Mouse (Mus musculus): ENCODE measurements at regions not wholly inside any gene's neighbourhood (a gene's known extent, or its start where the extent isn't known, plus 50 kb on each side); places are given as distances from the start of the nearest gene placed in this dataset.

DNA sequence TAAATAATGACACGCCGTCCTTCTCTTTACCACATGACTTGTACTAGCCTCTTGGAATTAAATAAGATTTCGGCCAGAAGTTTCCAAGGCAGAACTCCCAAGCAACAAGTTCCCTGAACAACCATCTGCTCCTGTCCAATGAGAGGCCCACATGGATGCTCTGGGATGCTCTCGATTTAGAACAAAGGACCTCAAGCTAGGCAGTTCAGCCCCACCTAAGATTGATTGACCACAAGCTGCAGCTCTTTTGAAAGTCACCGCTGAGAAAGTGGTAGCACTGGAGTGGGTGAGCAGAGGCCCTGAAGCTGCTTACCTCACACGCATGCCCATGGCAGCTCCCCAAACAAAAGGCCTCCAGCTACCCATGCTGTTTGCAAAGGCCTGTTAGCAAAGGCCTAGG lies 73.1 kb upstream of the Eomes start:
- no peak for DNase-seq (ENCODE audit: low spot score in 2 of 2)

DNA sequence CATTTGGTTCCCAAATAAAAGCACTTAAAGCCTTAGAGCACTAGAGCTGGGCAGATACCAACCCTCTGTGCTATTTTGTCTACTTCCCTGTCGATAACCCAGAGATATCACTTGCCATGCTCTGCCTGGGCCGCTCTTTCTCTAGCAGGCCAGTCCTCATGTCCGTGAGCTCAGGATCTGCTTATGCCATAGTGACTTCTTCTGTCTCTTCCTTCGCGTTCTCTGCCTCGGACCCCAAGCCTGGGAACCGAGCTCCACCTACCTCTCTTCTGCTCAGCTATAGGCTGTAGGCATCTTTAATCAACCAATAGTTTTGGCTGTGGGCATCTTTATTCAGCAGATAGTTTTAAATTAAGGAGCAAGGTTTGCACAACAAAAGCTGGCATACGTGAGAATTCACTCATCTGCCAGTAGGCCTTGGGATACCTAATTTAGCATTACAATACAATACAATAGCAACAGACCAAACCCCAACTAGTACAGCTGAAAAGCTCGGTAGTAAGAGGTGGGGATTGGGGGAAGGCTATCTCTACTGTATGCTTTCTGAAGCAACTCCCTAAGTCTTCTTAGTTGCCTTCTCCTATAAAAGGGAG lies 72.0 kb upstream of the Eomes start:
- no peak for DNase-seq (ENCODE audit: low spot score in 2 of 2)

DNA sequence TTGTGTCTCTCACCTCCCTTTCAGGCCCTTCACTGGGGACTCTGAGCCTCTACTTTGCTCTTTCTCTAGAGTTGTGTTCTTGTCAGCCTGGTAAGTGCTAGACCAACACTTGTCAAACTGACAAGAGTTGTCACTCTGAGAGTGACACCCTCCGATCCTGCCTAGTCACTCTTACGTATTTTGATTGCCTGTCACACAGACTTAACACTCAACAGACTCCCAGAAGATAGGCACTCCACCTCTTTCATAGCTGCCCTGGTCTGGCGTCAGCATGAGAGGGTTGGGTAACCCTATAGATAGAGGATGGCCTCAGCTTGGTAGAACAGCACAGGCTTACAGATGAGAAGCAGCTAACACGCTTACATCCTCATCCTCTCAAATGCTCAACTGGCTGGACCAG lies 62.0 kb upstream of the Eomes start:
- no peak for DNase-seq (ENCODE audit: low spot score in 2 of 2)

DNA sequence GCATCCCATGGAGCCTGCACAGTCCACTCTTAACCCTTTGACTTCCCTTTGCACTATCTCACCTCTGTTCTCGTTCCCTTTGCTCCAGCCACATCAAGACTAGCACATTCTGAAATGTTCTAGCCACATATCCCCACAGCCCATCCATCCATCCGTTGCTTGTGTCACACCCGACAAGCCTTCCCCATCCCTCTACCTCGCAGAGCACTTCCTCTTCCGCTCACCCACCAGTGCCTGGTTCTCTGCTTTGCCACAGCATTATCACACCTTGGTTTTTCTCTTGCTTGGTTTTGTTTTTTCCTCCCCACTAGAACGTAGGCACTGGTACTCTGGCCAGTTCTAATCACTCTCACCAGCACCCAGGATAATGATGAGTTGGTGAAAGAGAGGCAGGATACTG lies 61.5 kb upstream of the Eomes start:
- DNase-seq (ENCODE audit: low spot score in 2 of 2) = no peak

DNA sequence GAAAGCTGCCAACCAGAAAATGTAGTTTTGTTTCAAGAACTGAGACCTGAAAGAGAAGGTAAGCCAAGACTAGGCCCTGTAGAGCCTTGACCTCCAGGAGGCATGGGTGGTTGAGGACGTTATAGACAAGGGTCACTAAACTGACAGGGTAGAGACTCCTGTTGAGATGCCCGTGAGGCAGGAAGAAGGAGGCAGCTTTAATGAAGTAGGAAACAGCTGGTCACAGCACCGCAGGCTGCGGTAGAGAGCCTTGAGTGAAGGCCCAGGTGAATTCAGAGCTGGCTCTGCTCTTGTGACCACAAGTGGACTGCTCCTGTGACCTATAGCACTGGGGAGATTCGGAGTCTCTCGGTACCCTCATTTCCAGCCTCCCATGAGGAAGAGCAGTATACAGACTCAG lies 53.7 kb upstream of the Eomes start:
- no peak for DNase-seq (ENCODE audit: low spot score in 2 of 2)

All from right cerebral cortex, postnatal 10 days (tissue).